Mouse (Mus musculus) hindbrain, embryonic 16.5 days (tissue): Measurements from ENCODE around the gene Abca2. TPM values are rescaled to one million over a fixed set of nuclear protein-coding genes. Genes with fewer than 3 reads are reported as not detected.

Experiments
- ATAC-seq: fragments of 200-750 bp; cut with Nextera tagmentation; 2 replicates; pipeline ENCODE4 v1.8.0; 2017; ENCODE audit warnings: moderate TSS enrichment, moderate library complexity
- H3K27ac ChIP-seq: fragments of 300-500 bp; sonication (generic); 2 replicates; pipeline ENCODE4 v1.5.1; 2014; ENCODE audit warnings: low read depth, mild to moderate bottlenecking, control low read depth, low read length, moderate library complexity
- H3K27me3 ChIP-seq: fragments of 300-500 bp; sonication (generic); replicated peaks from 2 replicates; pipeline ENCODE4 v1.6.1; 2014; ENCODE audit warnings: low read length; ENCODE audit not compliant: control insufficient read depth, insufficient read depth
- H3K36me3 ChIP-seq: fragments of 300-500 bp; sonication (generic); 2 replicates; pipeline ENCODE4 v1.6.1; 2014; ENCODE audit warnings: mild to moderate bottlenecking, low read length, moderate library complexity, mixed read lengths; ENCODE audit not compliant: control insufficient read depth, insufficient read depth
- H3K4me1 ChIP-seq: fragments of 300-500 bp; sonication (generic); 2 replicates; pipeline ENCODE4 v1.6.1; 2014; ENCODE audit warnings: low read depth, low read length; ENCODE audit not compliant: control insufficient read depth, insufficient read depth
- H3K4me2 ChIP-seq: fragments of 300-500 bp; sonication (generic); 2 replicates; pipeline ENCODE4 v1.6.1; 2014; ENCODE audit warnings: mild to moderate bottlenecking, low read length, control low read depth, moderate library complexity
- H3K4me3 ChIP-seq: fragments of 300-500 bp; sonication (generic); 2 replicates; pipeline ENCODE4 v1.5.1; 2014; ENCODE audit warnings: mild to moderate bottlenecking, low read length, control low read depth, moderate library complexity
- H3K9ac ChIP-seq: fragments of 300-500 bp; sonication (generic); 2 replicates; pipeline ENCODE4 v1.6.1; 2014; ENCODE audit warnings: low read depth, mild to moderate bottlenecking, control low read depth, low read length, moderate library complexity
- H3K9me3 ChIP-seq: fragments of 300-500 bp; sonication (generic); 2 replicates; pipeline ENCODE4 v1.6.1; 2014; ENCODE audit warnings: mild to moderate bottlenecking, low read length, moderate library complexity; ENCODE audit not compliant: control insufficient read depth
- WGBS: fragments of 180-500 bp; shearing (Covaris S2); extraction: QIAGEN DNeasy Blood & Tissue Kit; methylation state at CpG from one replicate; pipeline ENCODE4 v1.1.7; 2014; 5-methylcytosine and 5-hydroxymethylcytosine counted together
- polyA plus RNA-seq: library from polyadenylated mRNA; unstranded; fragments of >200 nt; fragmentation: Nextera tagmentation; extraction: Ambion mirVana; gene quantifications from 2 replicates; pipeline ENCODE4 v1.2.1, GENCODE M21; 2015

The Abca2 gene
- 13.5 and 15.5 TPM in 2 replicates for polyA plus RNA-seq

DNA sequence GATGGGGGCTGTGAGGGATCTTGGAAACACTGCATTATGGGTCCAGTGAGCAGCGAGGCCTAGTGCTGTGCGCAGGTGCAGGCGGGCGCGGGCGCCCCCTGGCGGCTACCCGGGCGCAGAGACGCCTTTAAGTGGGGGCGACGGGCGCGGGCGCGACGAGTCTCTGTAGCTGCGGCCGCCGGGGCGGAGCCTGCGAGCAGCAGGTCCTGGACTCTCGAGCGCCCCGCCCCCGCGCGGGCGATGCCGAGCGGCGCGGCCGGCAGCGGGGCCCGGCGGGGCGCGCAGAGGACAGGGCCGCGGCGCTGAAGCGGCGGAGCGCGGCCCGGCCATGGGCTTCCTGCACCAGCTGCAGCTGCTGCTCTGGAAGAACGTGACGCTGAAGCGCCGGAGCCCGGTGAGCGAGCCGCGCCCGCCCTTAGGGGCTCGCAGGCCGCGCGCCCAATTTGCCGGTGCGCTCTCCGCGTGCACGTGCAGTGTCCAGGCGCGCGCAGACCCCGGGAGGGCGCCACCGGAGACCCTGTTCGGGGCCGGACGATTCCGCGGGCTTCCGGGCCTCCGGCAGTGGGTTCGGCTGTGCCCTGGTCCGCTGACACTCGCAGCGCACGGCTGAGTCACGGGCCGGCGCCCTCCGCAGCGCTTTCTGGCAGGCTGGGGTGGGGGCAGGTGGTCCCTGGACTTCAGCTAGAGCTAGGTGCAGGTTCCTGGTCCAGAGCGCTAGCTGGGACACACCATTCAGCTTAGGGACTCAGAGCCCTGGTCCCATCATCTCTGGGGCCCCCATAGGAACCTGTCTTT, at the start of gene Abca2:
TSS of gene Abca2 (plus strand) at position 262 of the 795 bp plus-strand sequence.
- peak within 1 kb of the TSS; percentile 91 for H3K27ac ChIP-seq
- peak; percentile 85 for ATAC-seq
- peak within 1 kb of the TSS; percentile 96 for H3K9ac ChIP-seq
- peaks cover 4% of the 10 kb centered on the region for H3K27me3 ChIP-seq
- peak within 1 kb of the TSS; percentile 83 for H3K4me3 ChIP-seq
- H3K4me2 ChIP-seq = peak within 1 kb of the TSS; percentile 70
- no peaks in the 10 kb centered on the region for H3K9me3 ChIP-seq
- under 1% methylated on average over 63 of the region's 89 CpGs for WGBS
- H3K36me3 ChIP-seq = peaks cover under 1% of the 10 kb centered on the region; the same call in 1 of the 2 replicates
- peaks cover 25% of the 10 kb centered on the region for H3K4me1 ChIP-seq

DNA sequence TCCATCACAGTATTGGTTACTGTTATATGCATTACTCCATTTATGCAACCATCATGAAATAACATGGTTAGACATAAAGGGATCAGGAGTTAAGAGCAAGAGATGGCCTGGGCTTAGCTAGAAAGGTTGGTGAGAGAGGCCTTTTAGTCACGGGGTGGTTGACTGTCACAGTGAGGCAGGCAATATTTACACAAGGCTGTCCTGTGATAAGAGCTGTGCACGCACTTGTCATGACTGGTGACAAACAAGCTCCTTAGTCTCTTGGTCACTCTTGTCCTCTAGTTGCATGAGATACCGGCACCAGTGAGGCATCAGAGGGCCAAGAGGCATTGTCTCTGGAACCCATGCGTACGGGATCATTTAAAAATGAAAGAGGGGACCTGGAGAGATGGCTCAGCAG, 44.0 kb upstream of the Abca2 start:
- ATAC-seq = no peak
- Histone ChIP-seq H3K4me3 (no peak overlapping the region), H3K27me3 (no peaks in the 10 kb centered on the region), H3K27ac (no peak overlapping the region), H3K9ac (no peak overlapping the region), H3K36me3 (no peaks in the 10 kb centered on the region), H3K4me2 (no peak overlapping the region), H3K9me3 (no peaks in the 10 kb centered on the region), H3K4me1 (no peaks in the 10 kb centered on the region)
- WGBS = 78% methylated on average over 5 of the region's 5 CpGs

DNA sequence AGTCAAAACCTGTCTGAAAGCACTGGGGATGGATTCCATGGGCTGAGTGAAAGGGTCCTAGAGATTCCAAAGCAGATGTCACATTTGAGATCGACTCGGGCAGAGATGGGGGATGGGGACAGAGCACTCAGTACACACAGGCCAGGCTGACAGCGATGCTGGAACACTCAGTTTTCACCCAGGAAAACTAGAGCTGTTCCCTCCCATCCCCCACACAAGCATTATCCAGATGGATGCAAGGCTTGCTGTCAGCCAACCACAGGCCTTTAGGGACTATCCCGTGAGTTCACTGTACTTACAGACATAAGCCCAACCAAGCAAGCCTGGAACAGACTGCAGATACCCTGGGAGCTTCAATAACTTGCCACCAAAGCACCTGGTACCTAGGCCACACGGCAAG, 37.2 kb upstream of the Abca2 start:
- Histone ChIP-seq H3K27ac (no peak overlapping the region), H3K9ac (no peak overlapping the region), H3K4me1 (peaks cover 15% of the 10 kb centered on the region), H3K27me3 (peaks cover 14% of the 10 kb centered on the region), H3K4me3 (no peak overlapping the region), H3K4me2 (no peak overlapping the region), H3K9me3 (no peaks in the 10 kb centered on the region), H3K36me3 (no peaks in the 10 kb centered on the region)
- 63% methylated on average over 5 of the region's 5 CpGs for WGBS
- ATAC-seq = no peak

DNA sequence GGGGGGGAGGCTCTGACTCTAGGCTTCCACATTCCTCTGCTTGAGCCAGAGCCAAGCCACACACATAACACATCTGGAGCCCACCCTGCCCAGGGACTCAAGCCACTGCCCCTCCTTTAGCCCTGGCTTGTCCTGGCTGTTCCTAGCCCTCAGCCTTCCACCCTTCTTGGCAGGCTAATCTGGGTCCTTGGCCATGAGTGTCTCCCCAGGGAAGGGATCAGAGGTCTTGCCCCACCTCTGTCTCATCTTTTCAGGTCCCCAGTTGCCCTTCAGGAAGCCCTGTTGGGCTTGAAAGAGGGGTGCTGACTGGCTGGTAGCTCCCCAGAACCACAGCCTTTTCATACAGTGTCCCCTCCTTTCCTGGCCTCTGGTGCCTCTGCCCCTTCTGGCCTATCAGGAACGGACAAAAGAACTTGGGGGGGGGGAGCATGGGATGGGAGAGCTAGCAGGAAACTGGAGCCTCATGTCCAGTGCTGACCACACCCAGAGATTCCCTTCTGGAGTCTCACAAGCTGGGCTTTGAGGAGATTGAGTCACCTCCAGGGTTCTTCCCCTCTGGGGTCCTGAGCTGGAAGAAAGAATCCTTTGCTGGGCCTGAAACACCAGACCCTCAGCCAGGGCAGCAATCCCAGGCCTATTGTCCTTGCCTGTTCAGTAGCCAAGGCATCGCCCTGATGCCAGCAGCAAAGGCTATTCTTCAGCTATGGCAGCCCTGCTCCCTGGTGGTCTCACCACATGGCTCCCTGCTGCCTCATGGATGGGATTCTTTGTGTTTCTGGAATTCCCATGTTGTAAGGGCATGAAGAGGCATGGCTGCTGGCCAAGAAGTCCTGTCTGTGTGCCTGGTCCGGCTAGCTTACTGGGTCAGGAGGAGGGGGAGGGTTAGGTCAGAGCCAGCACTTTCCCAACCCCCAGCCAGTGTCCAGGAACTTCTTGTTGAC, 34.0 kb upstream of the Abca2 start:
- peak overlapping the region; percentile 30; the same call in 1 of the 2 replicates for H3K27ac ChIP-seq
- no peaks in the 10 kb centered on the region for H3K9me3 ChIP-seq
- H3K4me2 ChIP-seq = no peak overlapping the region
- no peak overlapping the region for H3K4me3 ChIP-seq
- peak; percentile 90 for ATAC-seq
- peaks cover 37% of the 10 kb centered on the region for H3K27me3 ChIP-seq
- H3K4me1 ChIP-seq = peaks cover 16% of the 10 kb centered on the region
- 13% methylated on average over 3 of the region's 3 CpGs for WGBS
- H3K9ac ChIP-seq = no peak overlapping the region
- H3K36me3 ChIP-seq = no peaks in the 10 kb centered on the region

- Histone ChIP-seq H3K36me3 (no peaks in the 10 kb centered on the region), H3K4me2 (peak within 1 kb of the TSS; percentile 73), H3K4me1 (peaks cover 22% of the 10 kb centered on the region), H3K9me3 (no peaks in the 10 kb centered on the region), H3K4me3 (peak within 1 kb of the TSS; percentile 41), H3K27ac (peak within 1 kb of the TSS; percentile 30; the same call in 1 of the 2 replicates), H3K9ac (peak within 1 kb of the TSS; percentile 54), H3K27me3 (peaks cover 44% of the 10 kb centered on the region)
- no peak; the same call in 1 of the 2 replicates for ATAC-seq
- 1% methylated on average over 55 of the region's 57 CpGs for WGBS
These were observed 32.5 kb upstream of the Abca2 start, which contains the start of gene Entpd2 for GRCm38 (mm10) chr2:25395721-25396596. Entpd2 (plus strand) TSS chr2:25395874.

DNA sequence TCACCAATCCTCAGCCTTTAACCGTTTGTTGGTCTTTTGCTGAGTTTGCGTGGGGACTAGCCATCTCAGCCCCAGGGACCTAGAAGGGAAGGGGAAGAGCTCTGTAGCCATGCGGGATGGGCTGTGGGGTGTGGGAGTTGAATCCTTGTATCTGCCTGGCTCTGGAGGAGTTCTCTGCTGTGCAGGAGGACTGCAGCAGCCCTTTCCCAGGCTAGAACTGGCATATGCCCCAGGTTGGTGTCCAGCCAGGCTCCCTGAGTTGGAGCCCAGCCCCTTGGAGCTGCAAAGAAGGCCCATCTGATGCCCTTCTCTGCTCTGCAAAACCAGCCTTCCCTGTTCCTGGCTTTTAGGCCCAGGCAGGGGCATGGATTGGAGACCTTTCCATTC, 31.9 kb upstream of the Abca2 start:
- H3K9ac ChIP-seq = no peak overlapping the region; the same call in 1 of the 2 replicates
- no peak overlapping the region for H3K4me3 ChIP-seq
- peak overlapping the region; percentile 73; the same call in 1 of the 2 replicates for H3K4me2 ChIP-seq
- peaks cover 22% of the 10 kb centered on the region for H3K4me1 ChIP-seq
- H3K27ac ChIP-seq = no peak overlapping the region
- 38% methylated on average over 3 of the region's 3 CpGs for WGBS
- ATAC-seq = no peak
- no peaks in the 10 kb centered on the region for H3K36me3 ChIP-seq
- peaks cover 44% of the 10 kb centered on the region for H3K27me3 ChIP-seq
- H3K9me3 ChIP-seq = no peaks in the 10 kb centered on the region

DNA sequence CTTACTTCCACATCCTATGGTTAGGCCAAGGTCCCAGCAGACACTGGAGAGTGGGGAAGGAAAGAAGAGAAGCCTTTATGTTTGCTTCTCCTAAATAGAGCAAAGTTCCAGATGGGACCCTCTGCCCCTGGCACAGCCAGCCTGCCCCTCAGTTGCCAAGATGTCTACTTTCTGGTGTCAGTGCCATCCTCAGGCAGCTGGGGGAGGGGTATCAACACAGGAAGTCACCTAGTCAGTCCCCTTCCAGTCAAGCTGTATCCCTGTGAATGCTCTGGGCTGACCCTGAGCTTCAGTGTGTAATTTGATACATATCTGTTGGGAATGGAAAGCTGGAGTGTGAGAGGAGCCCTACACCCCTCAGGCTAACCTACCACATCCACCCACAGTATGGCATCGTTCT, 31.5 kb upstream of the Abca2 start:
- Histone ChIP-seq H3K4me2 (no peak overlapping the region), H3K9ac (no peak overlapping the region), H3K27me3 (peaks cover 44% of the 10 kb centered on the region), H3K36me3 (no peaks in the 10 kb centered on the region), H3K4me1 (peaks cover 22% of the 10 kb centered on the region), H3K9me3 (no peaks in the 10 kb centered on the region), H3K27ac (no peak overlapping the region), H3K4me3 (no peak overlapping the region)
- ATAC-seq = no peak
- 59% methylated on average over 1 of the region's 1 CpGs for WGBS

DNA sequence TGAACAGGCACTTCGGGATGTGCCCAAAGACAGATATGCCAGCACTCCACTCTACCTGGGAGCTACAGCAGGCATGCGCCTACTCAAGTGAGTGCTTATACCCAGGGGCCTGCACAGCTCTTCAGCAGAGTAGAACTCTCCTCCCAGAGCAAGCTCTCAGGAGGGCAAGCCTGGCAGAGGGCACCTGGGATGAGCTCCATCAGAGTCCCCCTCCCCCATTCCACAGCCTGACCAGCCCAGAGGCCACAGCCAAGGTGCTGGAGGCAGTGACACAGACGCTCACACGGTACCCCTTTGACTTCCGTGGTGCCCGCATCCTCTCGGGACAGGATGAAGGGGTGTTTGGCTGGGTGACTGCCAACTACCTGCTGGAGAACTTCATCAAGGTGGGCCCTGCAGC, 30.4 kb upstream of the Abca2 start:
- peaks cover 44% of the 10 kb centered on the region for H3K27me3 ChIP-seq
- no peaks in the 10 kb centered on the region for H3K9me3 ChIP-seq
- 91% methylated on average over 7 of the region's 7 CpGs for WGBS
- no peak overlapping the region for H3K4me3 ChIP-seq
- no peak overlapping the region for H3K4me2 ChIP-seq
- H3K27ac ChIP-seq = no peak overlapping the region
- H3K9ac ChIP-seq = no peak overlapping the region
- ATAC-seq = no peak
- H3K4me1 ChIP-seq = peaks cover 22% of the 10 kb centered on the region
- no peaks in the 10 kb centered on the region for H3K36me3 ChIP-seq
